Mouse (Mus musculus) spleen, postnatal 10 days (tissue): ENCODE measurements around the gene Cwc25.

Source experiments
- DNase-seq, 2 experiments: peaks; one replicate each; pipeline ENCODE4 v3.0.0; 2021 to 2022; ENCODE audit warnings: low spot score in 2 of 2

Gene Cwc25

DNA sequence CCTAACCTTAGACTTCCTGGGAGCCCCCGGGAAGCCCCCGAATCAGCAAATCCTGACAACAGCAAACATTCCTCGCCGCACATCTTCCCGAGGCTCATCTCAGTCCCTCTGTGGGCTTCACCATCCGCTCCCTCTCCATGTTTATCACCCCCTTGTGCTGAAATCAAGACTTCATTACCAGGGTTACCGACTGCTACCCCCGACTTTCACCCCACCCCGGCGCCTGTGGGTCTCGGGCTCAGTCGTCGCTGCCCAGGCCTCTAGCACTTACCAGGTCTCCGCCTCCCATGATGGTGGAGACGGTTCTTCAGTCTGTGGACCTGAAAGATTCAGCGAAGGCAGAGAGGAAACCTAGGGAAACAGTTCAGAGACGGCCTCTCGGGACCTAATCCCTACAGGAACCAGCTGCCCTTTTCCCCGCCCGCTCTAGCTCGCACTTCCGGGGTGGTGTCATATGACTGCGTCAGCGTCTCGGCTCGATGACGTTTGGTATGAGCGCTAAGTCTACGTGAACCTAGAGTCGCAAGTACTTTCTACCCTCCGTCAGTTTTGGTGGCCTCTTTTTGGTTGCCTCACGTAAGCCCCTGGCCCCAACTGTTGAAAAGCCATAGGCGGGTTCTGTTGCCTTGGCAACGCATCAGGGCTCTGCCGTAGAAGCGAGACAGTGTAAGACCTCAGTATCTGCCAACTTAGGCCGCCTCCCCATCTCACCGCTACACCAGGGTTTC, at the start of gene Cwc25:
Gene Cwc25 (minus strand): TSS at position 403 of the 728 bp plus-strand sequence.
- peak; percentile 93 to 96 for DNase-seq

DNA sequence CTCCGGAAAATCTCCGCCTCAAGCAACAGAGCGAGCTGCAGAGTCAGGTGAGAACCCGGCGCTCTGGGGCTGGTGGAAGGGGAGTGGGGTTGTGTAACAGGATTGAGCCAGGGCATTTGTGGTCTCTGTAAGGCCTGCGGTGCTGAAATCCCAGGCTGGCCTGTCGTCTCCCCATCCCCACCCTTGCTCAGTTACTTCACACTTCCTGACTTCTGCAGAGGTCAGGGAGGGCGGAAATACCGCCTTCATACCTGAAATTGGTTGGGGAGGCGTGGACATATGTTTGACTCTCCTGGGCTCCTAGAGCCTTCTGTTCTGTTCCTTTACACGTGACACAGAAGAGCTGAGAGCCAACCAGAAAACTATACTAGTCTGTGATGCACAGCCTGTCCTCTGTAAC, 49.4 kb upstream of the Cwc25 start:
- DNase-seq, result no peak

- DNase-seq, result no peak
These were observed 47.6 kb upstream of the Cwc25 start for GRCm38 (mm10) chr11:97813746-97814515.

DNA sequence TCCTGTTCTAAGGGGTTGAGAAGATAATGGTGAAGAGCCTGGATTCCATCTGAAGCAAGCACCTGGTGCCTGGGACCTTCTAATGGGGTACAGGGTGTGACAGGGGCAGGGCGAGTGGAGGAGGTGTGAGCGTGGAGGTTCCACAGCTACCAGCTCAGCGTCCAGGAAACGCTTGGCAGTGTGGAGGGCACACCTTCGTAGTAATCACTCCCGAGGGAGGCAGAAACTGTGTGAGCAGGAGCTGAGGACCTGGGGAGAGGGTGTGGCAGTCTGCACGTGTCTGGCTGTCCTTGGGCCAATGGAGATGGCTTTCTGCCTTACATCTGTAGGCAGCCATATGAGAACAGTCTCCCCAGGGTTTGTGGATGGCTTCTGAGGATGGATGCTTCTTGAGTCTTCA, 46.7 kb upstream of the Cwc25 start:
- no peak for DNase-seq

- DNase-seq, result no peak
These were observed 46.1 kb upstream of the Cwc25 start for GRCm38 (mm10) chr11:97812491-97812921.

DNA sequence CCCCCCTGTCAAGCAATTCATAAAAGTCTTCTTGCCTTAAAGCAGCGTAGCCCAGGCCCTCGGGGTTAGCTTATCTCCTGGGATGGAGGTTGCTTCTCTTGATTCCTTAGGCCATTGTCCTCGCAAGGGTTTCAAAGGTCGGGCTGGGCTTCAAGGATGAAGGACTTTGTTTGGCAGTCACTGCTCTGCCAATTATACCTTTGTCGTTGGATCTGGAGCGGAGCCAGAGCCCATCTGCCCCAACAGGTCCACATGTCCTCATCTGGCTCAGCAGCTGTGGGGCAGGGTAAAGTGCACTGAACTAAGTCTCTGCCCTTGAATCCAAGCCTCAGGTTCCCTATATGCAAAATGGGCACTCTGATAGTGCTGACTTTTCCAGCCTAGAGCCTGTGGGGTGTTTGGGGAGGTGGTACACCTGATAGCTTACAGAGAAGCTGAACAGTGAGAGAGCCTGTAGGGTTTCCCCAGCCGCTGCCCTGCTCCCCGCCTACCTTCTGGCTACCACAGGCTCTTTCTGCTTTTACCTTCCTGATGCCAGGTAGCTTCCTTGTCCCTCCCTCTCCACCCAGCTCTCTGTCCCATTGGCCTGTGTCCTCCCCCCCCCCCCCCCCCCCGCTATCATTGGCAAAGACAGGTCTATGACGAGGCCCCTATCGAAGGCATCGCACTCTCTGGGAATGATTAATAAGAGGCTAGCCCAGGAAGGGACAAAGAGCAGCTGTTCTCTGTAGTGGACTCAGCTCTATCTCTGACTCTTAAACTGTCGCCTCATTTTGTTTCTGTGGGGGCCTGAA, 45.4 kb upstream of the Cwc25 start:
- no peak for DNase-seq

DNA sequence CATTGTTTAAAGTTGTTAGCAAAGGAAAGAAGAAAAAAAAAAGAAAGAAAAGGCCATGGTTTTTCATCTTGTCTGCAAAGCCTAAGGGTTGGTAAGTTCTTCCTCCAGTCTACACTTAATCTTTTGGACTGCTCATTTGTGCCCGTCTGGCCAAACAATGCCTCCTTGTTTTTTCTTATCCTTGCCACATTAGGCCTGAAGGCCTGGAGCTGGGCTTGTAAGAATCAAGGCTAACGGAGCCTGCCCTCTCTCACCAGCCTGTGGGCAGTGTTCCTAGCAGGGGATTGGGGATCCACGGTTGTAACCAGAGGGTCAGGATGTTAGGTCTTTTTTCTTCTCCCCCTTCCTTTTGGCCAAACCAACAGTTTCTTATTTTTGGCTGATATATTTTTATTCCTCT, 44.6 kb upstream of the Cwc25 start:
- DNase-seq, result no peak

- DNase-seq, result no peak
These were observed 44.0 kb upstream of the Cwc25 start for GRCm38 (mm10) chr11:97810356-97810755.

- DNase-seq, result no peak
These were observed 43.1 kb upstream of the Cwc25 start for GRCm38 (mm10) chr11:97809235-97810121.

DNA sequence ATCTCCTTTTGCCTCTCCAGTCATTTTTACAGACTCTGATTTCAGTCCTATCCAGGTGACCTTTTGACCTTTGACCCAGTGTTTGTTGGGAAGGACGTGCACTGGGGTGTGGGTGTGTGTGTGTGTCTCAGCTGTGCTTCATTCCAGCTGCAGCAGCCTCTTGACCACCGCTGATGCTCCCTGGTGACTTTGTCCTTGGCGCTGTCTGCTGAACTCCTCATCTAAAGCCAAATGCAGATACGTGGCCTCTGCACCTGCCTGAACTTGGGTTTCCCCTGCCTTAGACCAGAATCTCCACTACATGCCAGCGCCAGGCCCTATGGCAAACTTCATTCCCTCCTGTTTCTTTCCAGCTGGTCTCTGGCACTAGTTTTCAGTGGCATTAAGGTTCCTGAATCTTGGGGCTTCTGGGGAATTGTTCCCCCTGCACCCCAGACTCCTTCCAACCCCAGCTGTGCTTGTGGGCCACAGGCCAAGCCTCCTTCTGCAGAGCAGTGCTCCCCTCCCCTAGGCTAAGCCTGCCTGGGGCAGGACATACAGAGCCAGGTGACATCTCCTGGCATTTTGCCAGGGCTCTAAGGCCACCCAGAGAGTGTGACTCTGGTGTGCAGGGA, 42.4 kb upstream of the Cwc25 start:
- no peak for DNase-seq

GRCm38 (mm10) chr11:97808093-97808492, 41.7 kb upstream of the Cwc25 start:
- DNase-seq, result no peak

DNA sequence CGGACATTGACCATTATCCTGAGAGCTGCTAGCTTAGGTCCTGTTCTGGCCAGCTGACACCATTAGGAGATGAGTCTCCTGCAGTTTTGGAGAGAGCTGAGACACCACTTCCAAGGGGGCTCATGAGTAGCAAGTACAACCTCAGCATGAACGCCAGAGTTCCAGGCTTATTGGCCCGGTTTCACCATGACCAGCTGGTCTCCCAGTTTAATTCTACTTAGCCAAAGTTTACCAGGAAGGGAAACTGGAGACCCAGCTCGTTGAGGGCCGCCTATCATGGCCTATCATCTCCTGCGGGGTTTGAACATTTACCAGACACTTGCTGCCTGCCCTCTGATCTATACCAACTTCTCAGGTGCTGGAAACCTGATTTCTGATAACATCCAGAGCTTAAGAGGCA, 41.3 kb upstream of the Cwc25 start:
- no peak for DNase-seq

DNA sequence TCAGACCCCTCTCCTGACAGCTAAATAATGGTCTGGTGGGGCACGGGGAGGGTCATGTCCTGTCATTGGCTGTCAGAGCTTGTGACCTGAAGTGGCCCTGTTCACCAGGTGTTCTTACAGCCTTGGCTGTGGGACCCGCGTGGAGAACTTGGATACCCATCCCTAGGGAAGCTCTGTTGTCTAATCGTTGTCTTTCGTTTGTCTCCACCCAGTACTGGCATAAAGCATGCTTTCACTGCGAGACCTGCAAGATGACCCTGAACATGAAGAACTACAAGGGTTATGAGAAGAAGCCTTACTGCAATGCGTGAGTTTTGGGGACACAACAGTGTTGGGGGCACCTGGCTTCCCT, 40.2 kb upstream of the Cwc25 start:
- DNase-seq, result no peak

DNA sequence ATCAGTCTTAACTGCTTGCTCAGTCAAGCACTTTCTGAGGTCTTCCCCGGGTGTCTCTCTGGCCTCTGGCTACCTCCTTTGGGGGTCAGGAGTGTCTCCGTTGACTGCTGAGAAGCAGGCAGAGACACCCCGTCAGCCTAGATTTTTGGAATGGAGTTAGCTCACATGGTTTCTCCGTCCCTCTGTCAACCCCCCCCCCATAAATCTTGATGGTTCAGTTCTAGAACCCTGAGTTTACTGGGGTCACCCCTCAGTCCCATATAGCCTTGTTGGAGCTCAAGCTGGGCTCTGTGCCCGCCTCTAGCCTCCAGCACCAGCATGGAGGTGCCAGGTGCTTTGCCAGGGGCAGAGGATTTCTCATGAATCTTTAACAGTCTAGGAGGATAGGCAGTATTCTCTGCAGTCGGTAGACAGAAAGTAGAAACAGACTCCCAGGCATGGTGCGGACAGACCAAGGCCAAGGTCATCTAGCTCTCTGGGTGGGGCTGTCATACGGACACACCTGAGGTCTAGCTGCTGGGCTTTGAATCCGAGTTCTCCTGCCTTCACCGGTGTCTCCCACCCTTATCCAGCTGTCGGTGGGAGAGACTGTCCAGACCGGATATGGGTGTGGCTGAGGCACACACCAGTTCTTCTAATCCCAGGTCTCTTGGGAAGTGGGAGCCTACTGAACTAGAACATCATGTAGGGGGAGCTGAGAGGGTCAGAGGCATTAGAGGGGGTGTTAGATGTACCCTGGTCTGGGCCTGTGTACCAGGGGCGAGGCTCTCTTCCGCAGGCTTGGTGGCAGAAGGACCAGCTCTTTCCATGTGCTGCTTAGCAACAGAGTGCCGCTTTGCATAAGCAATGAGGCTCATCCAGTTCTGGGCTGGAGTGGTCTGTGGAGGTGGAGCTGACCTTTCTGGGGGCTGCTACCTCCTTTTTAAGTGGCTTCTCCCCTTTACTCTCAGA, 39.6 kb upstream of the Cwc25 start:
- no peak for DNase-seq

DNA sequence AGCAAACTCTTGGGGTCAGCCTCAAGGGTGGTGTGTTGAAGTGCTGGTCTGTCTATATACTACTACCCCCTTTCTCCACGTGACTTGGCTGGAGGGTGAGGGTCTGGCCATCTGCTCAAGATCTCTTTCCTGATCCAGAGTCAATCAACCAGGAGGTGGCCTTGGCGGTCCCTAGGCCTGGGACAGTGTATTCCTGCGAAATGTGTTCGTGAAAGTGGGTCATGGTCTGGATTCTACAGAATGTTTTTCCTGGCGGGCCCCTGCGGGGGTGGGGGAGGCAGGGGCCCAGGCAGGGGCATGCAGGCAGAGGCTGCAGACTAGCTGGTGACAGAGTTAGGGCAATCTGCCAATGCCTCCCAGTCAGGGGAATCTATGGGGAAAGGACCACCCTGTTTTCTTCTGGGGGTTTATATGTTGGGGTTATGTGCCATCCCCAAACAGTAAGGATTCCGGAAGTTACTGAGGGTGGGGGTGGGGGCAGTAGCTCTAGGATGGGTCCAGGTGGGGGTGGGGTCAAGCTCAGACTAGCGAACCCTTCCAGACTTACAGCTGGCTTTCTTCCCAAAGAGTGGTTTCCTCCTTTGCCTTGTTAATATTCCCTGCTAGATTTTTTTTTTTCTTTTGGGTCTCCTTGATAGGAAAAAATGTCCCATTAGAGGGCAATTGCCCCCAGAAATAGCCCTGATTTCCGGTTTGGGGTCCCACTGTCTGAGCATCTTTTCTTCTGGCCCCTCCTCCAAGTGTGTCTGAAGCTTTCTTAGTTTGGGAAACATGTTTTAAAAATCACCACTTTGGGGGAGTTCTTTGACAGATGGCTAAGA, 38.7 kb upstream of the Cwc25 start:
- DNase-seq, result no peak

- no peak for DNase-seq
These were observed 37.5 kb upstream of the Cwc25 start for GRCm38 (mm10) chr11:97803847-97804246.

- DNase-seq, result no peak
These were observed 36.1 kb upstream of the Cwc25 start for GRCm38 (mm10) chr11:97802495-97802894.

DNA sequence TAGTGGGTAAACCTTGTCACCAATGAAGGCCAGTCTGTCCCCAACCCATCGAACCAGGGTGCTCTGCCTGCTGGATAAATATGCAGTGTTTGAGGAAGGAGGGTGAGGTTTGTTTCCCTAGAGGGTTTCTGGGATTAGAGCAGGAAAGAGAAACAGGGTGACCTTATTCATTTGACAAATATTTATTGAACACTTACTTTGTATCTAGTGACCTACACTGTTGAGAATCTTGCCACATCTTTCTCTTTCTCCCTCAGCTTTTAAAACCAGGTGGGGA, 35.8 kb upstream of the Cwc25 start:
- no peak for DNase-seq
